Mouse (Mus musculus) hindlimb bud, embryonic 11.5 days (tissue): Measurements from ENCODE around the gene Rnf6.
A peak's percentile ranks its signal among the peaks of the same experiment; 100 is the strongest.
"Not testable (repeated sequence)": the region's sequence is repeated elsewhere in the genome, so short reads cannot be mapped to it uniquely, and the experiment has no call there.

Experiments
- DNase-seq: peaks from one replicate; pipeline ENCODE4 v3.0.0-alpha.2; 2012; ENCODE audit warnings: low read depth, low spot score; ENCODE audit errors: extremely low spot score

The Rnf6 gene

GRCm38 (mm10) chr5:146230864-146231654, 9.7 kb upstream of the Rnf6 start, which contains the start of gene Cdk8:
TSS of gene Cdk8 (plus strand) at chr5:146231230.
- peak; percentile 60 for DNase-seq

GRCm38 (mm10) chr5:146229869-146230650, 8.7 kb upstream of the Rnf6 start:
- DNase-seq: no peak

- DNase-seq: no peak
Observed at GRCm38 (mm10) chr5:146227496-146227895, 6.1 kb upstream of the Rnf6 start.

- DNase-seq: no peak
Observed at GRCm38 (mm10) chr5:146223786-146224185, 2.4 kb upstream of the Rnf6 start.

GRCm38 (mm10) chr5:146221722-146222121, 367 bp upstream of the Rnf6 start:
- DNase-seq: no peak

GRCm38 (mm10) chr5:146220501-146220878, 865 bp downstream of the Rnf6 start:
- no peak for DNase-seq

GRCm38 (mm10) chr5:146205537-146205936, 15.8 kb downstream of the Rnf6 start:
- DNase-seq: no peak

GRCm38 (mm10) chr5:146203921-146204320, 17.4 kb downstream of the Rnf6 start:
- no peak for DNase-seq

- no peak for DNase-seq
Observed at GRCm38 (mm10) chr5:146200580-146200979, 20.8 kb downstream of the Rnf6 start.

- DNase-seq: no peak
Observed at GRCm38 (mm10) chr5:146199540-146199939, 21.8 kb downstream of the Rnf6 start.

- no peak for DNase-seq
Observed at GRCm38 (mm10) chr5:146199073-146199472, 22.3 kb downstream of the Rnf6 start.

- no peak for DNase-seq
Observed at GRCm38 (mm10) chr5:146193360-146193759, 28.0 kb downstream of the Rnf6 start.

- no peak for DNase-seq
Observed at GRCm38 (mm10) chr5:146190501-146191269, 30.7 kb downstream of the Rnf6 start.

GRCm38 (mm10) chr5:146190093-146190492, 31.3 kb downstream of the Rnf6 start:
- no peak for DNase-seq

GRCm38 (mm10) chr5:146188712-146189111, 32.6 kb downstream of the Rnf6 start:
- no peak for DNase-seq

- DNase-seq: no peak
Observed at GRCm38 (mm10) chr5:146188144-146188543, 33.2 kb downstream of the Rnf6 start.

GRCm38 (mm10) chr5:146187441-146187840, 33.9 kb downstream of the Rnf6 start:
- not testable (repeated sequence) for DNase-seq

- not testable (repeated sequence) for DNase-seq
Observed at GRCm38 (mm10) chr5:146185204-146185603, 36.2 kb downstream of the Rnf6 start, which contains the start of gene 1700001J03Rik. TSS of gene 1700001J03Rik (minus strand) at chr5:146185304.

GRCm38 (mm10) chr5:146172744-146173143, 48.6 kb downstream of the Rnf6 start:
- DNase-seq: not testable (repeated sequence)

GRCm38 (mm10) chr5:146170621-146171020, 50.7 kb downstream of the Rnf6 start, which contains the start of gene Gm6309:
TSS of gene Gm6309 (minus strand) at chr5:146170721.
- DNase-seq: not testable (repeated sequence)

GRCm38 (mm10) chr5:146160439-146160838, 60.9 kb downstream of the Rnf6 start, which contains the start of gene Gm5565:
TSS of gene Gm5565 (minus strand) at chr5:146160539.
- not testable (repeated sequence) for DNase-seq
